8 mouse cellular contexts compared by ENCODE assay signal in genomic region chr1:36072588-36073556, GRCm38 (mm10). TPM values are rescaled to one million over a fixed set of nuclear protein-coding genes. Genes with fewer than 3 reads are reported as not detected.
DNase-seq lines count a peak whose midpoint lies in the region; ATAC-seq and TF ChIP-seq lines count a peak whose summit lies in the region.

No protein-coding gene starts in this region.

- TF ChIP-seq CTCF in left cerebral cortex, adult 2 months (IDR thresholded peaks at IDR 0.05), result no peak
- TF ChIP-seq CTCF in bone marrow, adult 2 months (IDR thresholded peaks at IDR 0.05; ENCODE audit: control insufficient read depth, insufficient read depth, low read length), result 0 out of 2 replicates have a peak, but pooled peaks have one; percentile 4

- intact Hi-C loops in left cerebral cortex, adult 2 months (cut with DNase I), result no loop called here
- intact Hi-C loops in left cerebral cortex, postnatal 25 days (cut with DNase I), result no loop called here

- 53% methylated on average over 11 of the region's 11 CpGs for WGBS in bone marrow, adult 2 months
- 54% methylated on average over 11 of the region's 11 CpGs for WGBS in intestine, embryonic 16.5 days
- 58% methylated on average over 11 of the region's 11 CpGs for WGBS in neural tube, embryonic 13.5 days

- H3K4me3 ChIP-seq in left cerebral cortex, adult 2 months, result peak overlapping the region; percentile 7; the same call in 1 of the 2 replicates
- H3K4me3 ChIP-seq in bone marrow, adult 2 months (replicated peaks; ENCODE audit: control insufficient read depth, low read depth, low read length), result peak overlapping the region; percentile 63
- H3K4me3 ChIP-seq in intestine, embryonic 16.5 days (ENCODE audit: low read length), result no peak overlapping the region
- H3K4me3 ChIP-seq in neural tube, embryonic 13.5 days, result peak overlapping the region; percentile 91

- no peaks in the 10 kb centered on the region for H3K27me3 ChIP-seq in intestine, embryonic 16.5 days (replicated peaks; ENCODE audit: control insufficient read depth, insufficient read depth, low read length)
- H3K27me3 ChIP-seq in neural tube, embryonic 13.5 days, result no peaks in the 10 kb centered on the region

- peak overlapping the region; percentile 34; the same call in 1 of the 2 replicates for H3K9ac ChIP-seq in intestine, embryonic 16.5 days (ENCODE audit: low read depth, low read length)
- peak overlapping the region; percentile 43; the same call in 1 of the 2 replicates for H3K9ac ChIP-seq in neural tube, embryonic 13.5 days

- DNase-seq in left cerebral cortex, adult 2 months (ENCODE audit: extremely low spot score in 1 of 2, low spot score in 2 of 2), result no peak
- no peak for DNase-seq in left cerebral cortex, adult 11 months (ENCODE audit: low spot score)
- no peak for DNase-seq in left cerebral cortex, postnatal 25 days (ENCODE audit: low spot score in 2 of 2)
- no peak for DNase-seq in layer of hippocampus, adult 11-12 months (ENCODE audit: low spot score)
- DNase-seq in layer of hippocampus, postnatal 10 days (ENCODE audit: low spot score in 2 of 2), result no peak

- H3K9me3 ChIP-seq in intestine, embryonic 16.5 days (ENCODE audit: control insufficient read depth, low read length), result no peaks in the 10 kb centered on the region
- H3K9me3 ChIP-seq in neural tube, embryonic 13.5 days, result no peaks in the 10 kb centered on the region

- no peak for TF ChIP-seq POLR2A in bone marrow, adult 2 months (IDR thresholded peaks at IDR 0.05; ENCODE audit: borderline replicate concordance, control insufficient read depth, low read depth, low read length)

- peak overlapping the region; percentile 35 for H3K4me2 ChIP-seq in intestine, embryonic 16.5 days (ENCODE audit: low read depth, low read length)
- peak overlapping the region; percentile 98 for H3K4me2 ChIP-seq in neural tube, embryonic 13.5 days

- H3K36me3 ChIP-seq in intestine, embryonic 16.5 days (ENCODE audit: control insufficient read depth, insufficient read depth, low read length), result no peaks in the 10 kb centered on the region
- H3K36me3 ChIP-seq in neural tube, embryonic 13.5 days, result peaks cover 7% of the 10 kb centered on the region; the same call in 1 of the 2 replicates

- no peak for ATAC-seq in intestine, embryonic 16.5 days
- ATAC-seq in neural tube, embryonic 13.5 days (ENCODE audit: low read depth), result no peak

- no peak overlapping the region for H3K27ac ChIP-seq in left cerebral cortex, adult 2 months
- peak overlapping the region; percentile 26; the same call in 1 of the 2 replicates for H3K27ac ChIP-seq in bone marrow, adult 2 months (ENCODE audit: control insufficient read depth, insufficient read depth, low read depth, low read length, poor library complexity)
- peak overlapping the region; percentile 82; the same call in 1 of the 2 replicates for H3K27ac ChIP-seq in intestine, embryonic 16.5 days (ENCODE audit: low read length)
- no peak overlapping the region for H3K27ac ChIP-seq in neural tube, embryonic 13.5 days (replicated peaks)

- H3K4me1 ChIP-seq in bone marrow, adult 2 months (ENCODE audit: control insufficient read depth, insufficient read depth, low read length), result peaks cover 1% of the 10 kb centered on the region; the same call in 1 of the 2 replicates
- H3K4me1 ChIP-seq in intestine, embryonic 16.5 days (ENCODE audit: control insufficient read depth, insufficient read depth, low read length), result peaks cover 82% of the 10 kb centered on the region
- H3K4me1 ChIP-seq in neural tube, embryonic 13.5 days (replicated peaks), result peaks cover 89% of the 10 kb centered on the region

RNA-seq across cellular contexts. Expression of gene Hs6st1, which starts 4.7 kb away (rescaled TPM):
- 10 to 100 TPM; 52.8 to 56.1 TPM for total RNA-seq in left cerebral cortex, adult 2 months (2021)
- polyA plus RNA-seq in bone marrow, adult 2 months (2011; ENCODE audit: insufficient read depth, insufficient read length, low replicate concordance, missing spikeins), result 42.4 and 47.6 TPM in 2 replicates
- polyA plus RNA-seq in intestine, embryonic 16.5 days (2015; fragmentation: Nextera tagmentation; extraction: Ambion mirVana), result 3.7 and 4.3 TPM in 2 replicates
- polyA plus RNA-seq in neural tube, embryonic 13.5 days (2015; fragmentation: Nextera tagmentation; extraction: Ambion mirVana), result 12.0 and 16.9 TPM in 2 replicates
- 10 to 100 TPM; 57.7 to 57.9 TPM for total RNA-seq in left cerebral cortex, postnatal 25 days (2021)
- 10 to 100 TPM; 52.2 to 52.9 TPM for total RNA-seq in layer of hippocampus, postnatal 10 days (2021)

Comparison
In these comparisons a context has a peak if more than half of its experiments do, and no peak if none do; other contexts are left out.
1. H3K27ac ChIP-seq: peak in bone marrow, adult 2 months (single experiment) and intestine, embryonic 16.5 days (single experiment); none in left cerebral cortex, adult 2 months (single experiment) and neural tube, embryonic 13.5 days (single experiment).